Mouse (Mus musculus) urinary bladder, postnatal 14 days (tissue): ENCODE results near the gene Sbf2.

Source experiments
- DNase-seq: peaks from one replicate; pipeline ENCODE4 v3.0.0; 2021; ENCODE audit warnings: low spot score

The Sbf2 gene

DNA sequence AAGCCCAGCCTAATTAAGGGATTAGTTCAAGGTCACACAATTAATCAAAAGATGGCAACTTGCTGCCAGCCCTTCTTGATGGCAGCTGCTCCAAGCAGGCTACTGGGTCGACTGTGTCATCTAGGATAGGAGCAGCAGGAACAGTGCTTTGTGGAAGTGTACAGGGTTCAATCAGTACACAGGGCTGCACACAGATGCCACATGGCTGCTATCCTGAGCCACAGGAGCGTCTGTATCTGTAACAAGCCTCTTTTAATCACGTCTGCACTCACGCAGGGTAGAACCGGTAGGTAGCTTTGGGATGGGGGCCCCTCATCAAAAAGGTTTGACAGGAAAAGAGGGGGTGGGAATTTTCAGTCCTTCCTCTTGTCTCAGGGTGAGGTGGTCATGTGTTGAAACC lies 308.4 kb downstream of the Sbf2 start:
- no peak for DNase-seq

DNA sequence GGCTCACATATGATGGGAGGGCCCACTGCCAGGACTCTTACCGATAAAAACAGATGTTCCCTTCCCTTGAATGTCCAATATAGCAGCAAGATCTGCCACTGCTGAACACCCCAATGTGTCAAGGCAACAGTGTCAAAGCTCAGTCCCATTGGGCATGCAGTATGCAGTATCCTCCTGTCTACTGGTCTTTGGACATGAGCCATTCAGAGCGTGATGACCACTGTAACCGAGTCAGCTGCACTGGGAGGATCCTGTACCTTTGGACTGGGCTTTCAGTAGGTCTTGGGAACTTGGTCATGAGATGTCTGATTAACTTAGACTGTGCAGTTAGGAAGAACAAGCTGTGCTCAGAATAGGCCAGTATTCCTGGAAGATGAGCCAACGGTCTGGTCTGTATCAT lies 309.2 kb downstream of the Sbf2 start:
- DNase-seq = no peak

- DNase-seq = no peak
Measured at GRCm38 (mm10) chr7:110302886-110303285, 311.8 kb downstream of the Sbf2 start.

- DNase-seq = no peak
Measured at GRCm38 (mm10) chr7:110298739-110299410, 315.8 kb downstream of the Sbf2 start.

DNA sequence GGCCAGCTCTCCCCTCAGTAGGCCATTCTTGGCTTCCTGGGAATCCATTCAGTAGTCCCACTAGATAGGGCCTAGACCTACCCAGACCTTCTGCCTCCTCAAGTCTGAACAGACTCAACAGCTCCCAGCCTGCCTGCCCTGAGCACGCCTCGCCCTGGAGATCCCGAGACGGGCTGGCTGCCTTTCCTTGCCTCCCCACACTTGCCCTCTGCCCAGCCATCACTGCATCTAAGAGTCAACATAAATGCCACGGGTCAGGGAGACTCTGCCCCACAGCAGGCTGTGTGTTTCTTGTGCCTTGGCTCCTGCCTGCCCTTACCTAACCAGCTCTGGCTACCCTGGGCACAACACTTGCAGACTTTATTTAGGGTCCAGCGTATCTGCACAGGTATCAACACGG lies 316.6 kb downstream of the Sbf2 start:
- DNase-seq = peak; percentile 19

DNA sequence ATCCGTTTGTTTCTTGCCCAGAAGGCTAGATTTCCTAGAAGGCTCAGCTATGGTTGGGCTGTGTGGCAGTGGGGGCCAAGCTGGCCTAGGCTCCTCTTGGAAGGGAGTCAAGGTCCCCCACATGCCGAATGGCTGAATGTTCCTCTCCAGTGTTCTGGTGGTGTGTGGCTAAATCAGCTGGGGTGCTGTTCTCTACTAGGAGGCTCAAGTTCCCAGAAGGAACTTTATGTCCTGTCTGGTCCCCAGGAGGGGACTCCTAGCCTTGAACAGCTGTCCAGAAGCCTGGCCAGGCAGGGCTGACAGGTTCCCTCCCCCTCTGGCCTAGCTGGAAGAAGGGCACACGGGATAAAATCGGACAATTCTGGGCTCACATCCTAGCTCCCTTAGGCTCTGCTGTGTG lies 317.1 kb downstream of the Sbf2 start:
- peak; percentile 26 for DNase-seq

- DNase-seq = peak; percentile 71
Measured at GRCm38 (mm10) chr7:110296889-110297603, 317.7 kb downstream of the Sbf2 start.

DNA sequence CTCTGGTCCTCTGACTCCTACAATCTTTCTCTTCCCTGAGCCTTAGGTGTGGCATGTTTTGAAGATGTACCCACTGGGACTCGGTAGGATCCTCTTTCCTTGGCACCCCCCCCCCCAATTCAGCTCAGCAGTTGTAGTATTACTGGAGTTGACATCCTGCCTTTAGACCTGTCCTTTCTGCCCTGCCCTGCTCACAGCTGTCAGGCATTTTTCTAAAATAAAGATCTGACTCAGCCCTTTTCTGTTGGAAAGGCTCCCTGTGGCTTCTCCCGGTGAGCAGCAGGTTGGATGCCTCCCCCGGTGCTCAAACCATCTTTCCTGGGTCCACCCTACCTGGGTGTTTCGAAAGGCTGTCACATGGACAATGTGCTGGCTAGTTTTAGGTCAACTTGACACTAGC lies 325.1 kb downstream of the Sbf2 start:
- DNase-seq = no peak

GRCm38 (mm10) chr7:110288731-110289191 lies 326.0 kb downstream of the Sbf2 start:
- peak; percentile 88 for DNase-seq

GRCm38 (mm10) chr7:110288191-110288604 lies 326.5 kb downstream of the Sbf2 start:
- DNase-seq = peak; percentile 81

DNA sequence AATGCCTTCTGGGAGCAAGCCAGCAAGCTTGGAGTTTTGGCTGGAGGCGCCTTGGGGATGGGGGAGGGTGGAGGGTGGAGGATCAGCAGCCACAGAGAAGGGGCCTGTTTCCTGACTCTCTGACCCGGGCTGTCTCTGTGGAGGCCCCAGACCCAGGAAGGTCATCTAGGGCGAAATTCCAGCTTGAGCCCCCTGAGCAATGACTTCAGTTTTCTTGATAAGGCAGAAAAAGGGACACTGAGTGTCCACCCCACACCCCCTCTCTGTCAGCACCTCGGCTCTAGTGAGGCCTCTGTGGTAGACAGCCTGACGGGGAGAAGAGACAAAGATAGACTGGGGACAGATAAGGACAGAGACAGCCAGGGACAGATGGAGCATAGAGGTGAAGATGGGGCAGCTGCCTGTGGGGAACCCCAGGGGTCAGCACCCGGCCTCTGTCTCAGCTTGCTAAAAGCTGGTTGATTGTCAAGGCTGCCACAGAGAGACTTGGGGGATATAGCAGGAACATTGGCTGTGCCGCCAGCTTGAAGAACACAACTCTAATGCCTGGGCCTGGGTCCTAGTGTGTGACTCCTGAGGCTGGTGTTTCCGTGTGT lies 327.1 kb downstream of the Sbf2 start:
- DNase-seq = peak; percentile 19

DNA sequence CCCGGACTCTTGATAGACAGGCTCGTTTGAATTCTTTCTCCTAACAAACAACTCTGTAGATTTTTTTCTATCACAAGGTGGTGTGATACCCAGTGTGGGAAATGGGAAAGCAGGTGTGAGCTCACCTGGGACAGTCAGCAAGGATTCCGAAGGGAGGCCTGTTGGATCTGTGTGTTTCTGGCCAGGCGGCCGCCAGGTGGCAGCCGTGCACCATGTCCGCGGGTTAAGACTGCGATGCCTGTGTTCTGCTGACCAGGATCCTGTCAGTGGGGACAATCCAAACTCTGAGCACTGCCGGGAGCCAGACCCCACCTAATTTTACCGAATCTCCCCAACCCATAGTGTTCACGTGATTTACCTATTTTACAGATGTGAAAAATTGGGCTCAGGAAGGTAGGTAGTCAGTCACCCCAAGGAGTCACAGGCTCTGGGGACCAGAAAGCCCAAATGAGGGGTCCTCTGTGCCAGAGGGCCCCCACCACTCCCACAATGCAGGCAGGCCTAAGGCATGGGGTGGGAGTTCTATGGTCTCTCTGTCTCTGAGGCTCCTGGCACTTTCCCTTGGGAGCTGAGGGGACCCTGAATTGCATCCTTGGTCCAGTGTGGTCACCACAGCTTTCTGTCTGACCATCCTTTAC lies 327.8 kb downstream of the Sbf2 start:
- peak; percentile 84 for DNase-seq

DNA sequence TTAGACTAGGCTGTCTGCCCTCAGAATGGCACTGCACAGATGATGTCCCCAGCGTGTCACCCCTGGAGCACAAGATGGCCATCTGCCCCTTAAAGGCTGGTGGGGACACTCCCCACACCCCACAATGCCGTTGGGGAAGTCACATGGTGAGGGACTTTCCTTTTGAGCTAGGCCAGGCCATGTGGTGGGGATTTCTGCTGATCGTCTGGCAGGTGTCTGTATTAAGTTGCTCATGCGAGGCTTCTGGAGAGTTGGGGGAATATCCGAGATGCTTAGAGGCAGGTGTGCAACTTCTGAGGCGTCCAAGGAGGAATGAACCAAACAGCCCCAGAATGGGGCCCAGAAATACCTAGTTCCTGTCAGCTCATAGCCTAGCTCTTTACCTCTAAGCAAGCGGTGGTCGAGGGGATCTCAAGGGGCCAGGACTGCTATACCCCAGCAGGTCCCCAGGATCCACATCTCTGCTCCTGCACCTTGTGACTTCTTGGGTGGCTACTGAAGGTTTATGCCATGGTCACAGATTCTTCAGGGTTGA lies 328.5 kb downstream of the Sbf2 start:
- DNase-seq = no peak

DNA sequence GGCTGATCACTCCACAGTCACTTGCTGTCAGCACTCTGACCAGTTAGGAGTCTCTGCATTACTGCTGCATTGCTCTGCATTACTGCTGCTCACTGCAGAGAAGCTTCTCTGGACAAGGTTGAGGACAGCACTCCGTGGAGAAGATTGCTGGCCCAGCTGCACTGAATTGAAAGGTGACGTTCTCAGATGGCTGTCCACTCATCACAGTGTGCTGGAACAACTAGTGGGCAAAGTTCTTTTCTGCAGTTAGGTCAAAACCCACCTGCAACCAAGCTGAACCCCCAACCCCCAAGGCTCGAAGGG lies 328.9 kb downstream of the Sbf2 start:
- no peak for DNase-seq

- DNase-seq = no peak
Measured at GRCm38 (mm10) chr7:110285076-110285848, 329.5 kb downstream of the Sbf2 start.

- no peak for DNase-seq
Measured at GRCm38 (mm10) chr7:110283484-110284275, 331.0 kb downstream of the Sbf2 start.

- no peak for DNase-seq
Measured at GRCm38 (mm10) chr7:110282797-110283196, 331.9 kb downstream of the Sbf2 start.

DNA sequence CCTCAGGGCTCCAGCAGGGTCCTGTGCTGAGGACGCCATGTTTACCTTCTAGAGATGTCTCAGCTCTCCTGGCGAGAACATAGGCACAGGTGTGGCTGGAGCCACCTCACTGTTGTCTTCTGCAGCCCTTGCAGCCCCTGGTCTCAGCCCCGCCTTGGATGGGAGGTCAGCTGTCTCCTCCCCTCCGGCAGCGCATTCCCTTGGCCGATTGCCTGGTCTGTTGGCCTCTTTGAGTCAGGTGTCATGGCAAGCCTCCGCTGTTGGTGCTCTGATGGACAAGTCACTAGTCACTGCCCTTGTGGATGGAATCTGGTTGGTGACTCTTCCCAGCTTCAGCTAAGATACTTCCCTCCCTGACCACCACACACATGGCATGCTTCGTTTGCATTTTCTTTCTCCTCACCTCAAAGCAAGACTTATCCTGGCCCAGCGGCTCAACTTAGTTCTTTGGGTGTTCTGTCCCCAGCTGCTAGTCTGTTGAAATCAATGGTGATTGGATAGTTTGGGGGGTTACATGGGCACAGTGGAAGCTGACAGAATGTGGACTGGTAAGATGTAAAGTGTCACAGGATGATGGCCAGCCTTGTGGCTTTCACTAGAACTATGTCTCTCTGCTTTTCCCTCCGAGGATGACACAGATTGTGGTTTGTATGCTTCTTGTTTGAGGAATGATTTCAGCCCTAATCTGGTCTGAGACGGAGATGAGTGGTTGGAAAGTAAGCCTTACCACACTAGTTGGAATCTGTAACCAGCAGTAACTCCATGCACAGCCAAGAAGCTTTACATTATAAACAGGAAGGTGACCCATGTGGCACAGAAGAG lies 333.1 kb downstream of the Sbf2 start:
- no peak for DNase-seq

- no peak for DNase-seq
Measured at GRCm38 (mm10) chr7:110279183-110279582, 335.5 kb downstream of the Sbf2 start.

DNA sequence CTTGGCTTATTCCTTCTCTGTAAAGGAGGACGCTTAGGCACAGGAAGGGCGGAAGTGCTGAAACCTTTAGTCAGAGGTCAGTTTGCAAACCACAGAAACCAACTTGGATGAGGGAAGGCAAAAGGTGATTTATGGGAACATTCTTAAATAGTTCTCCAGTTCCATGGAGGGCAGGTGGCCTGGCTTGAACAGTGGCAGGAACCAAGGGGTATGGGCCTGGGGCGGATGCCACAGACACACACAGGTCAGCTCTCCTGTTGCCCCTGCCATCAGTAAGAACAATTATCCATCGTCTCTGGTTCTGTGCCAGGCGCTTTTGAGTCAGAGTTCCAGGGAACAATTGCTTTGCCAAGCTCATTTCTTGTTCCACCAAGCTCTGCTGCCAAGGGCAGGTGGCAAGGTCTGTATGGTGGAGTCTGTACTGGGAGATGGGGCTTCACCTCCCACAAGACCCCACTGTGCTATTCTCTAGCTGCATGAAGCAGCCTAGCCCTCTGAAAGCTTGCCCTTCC lies 336.9 kb downstream of the Sbf2 start:
- DNase-seq = no peak
